Mouse (Mus musculus) lung, postnatal 0 days (tissue): ENCODE measurements around the gene Ntrk2.

Experiments used
- CTCF ChIP-seq: IDR thresholded peaks from 2 replicates; pipeline ENCODE4 v1.5.1; 2016; ENCODE audit warnings: antibody characterized with exemption, mild to moderate bottlenecking
- EP300 ChIP-seq: IDR thresholded peaks from 2 replicates; pipeline ENCODE4 v1.6.1; 2016; ENCODE audit warnings: antibody characterized with exemption, mild to moderate bottlenecking, control low read depth

GRCm38 (mm10) chr13:58933126-58933525 is 126.8 kb downstream of the Ntrk2 start:
- TF ChIP-seq CTCF = no peak
- TF ChIP-seq EP300 = no peak
